Mouse (Mus musculus) midbrain, postnatal 0 days (tissue): ENCODE measurements around the gene Kcna2. TPM values are rescaled to one million over a fixed set of nuclear protein-coding genes. Genes with fewer than 3 reads are reported as not detected.

Experiments
- ATAC-seq: fragments of 200-750 bp; cut with Nextera tagmentation; 2 replicates; pipeline ENCODE4 v1.8.0; 2017; ENCODE audit warnings: moderate number of reproducible peaks, mild to moderate bottlenecking, moderate TSS enrichment, moderate library complexity; ENCODE audit not compliant: low FRiP score
- DNase-seq: peaks from one replicate; pipeline ENCODE4 v3.0.0-alpha.2; 2015; ENCODE audit warnings: low spot score
- H3K27ac ChIP-seq: fragments of 300-500 bp; sonication (generic); 2 replicates; pipeline ENCODE4 v1.5.1; 2014; ENCODE audit warnings: low read depth, mild to moderate bottlenecking, low read length, mixed read lengths
- H3K27me3 ChIP-seq: fragments of 300-500 bp; sonication (generic); 2 replicates; pipeline ENCODE4 v1.6.1; 2014; ENCODE audit warnings: low read length, control low read depth, mixed read lengths; ENCODE audit not compliant: insufficient read depth
- H3K36me3 ChIP-seq: fragments of 300-500 bp; sonication (generic); 2 replicates; pipeline ENCODE4 v1.6.1; 2014; ENCODE audit warnings: low read length, control low read depth, mixed read lengths; ENCODE audit not compliant: insufficient read depth
- H3K4me1 ChIP-seq: fragments of 300-500 bp; sonication (generic); 2 replicates; pipeline ENCODE4 v1.6.1; 2014; ENCODE audit warnings: mild to moderate bottlenecking, control low read depth, antibody characterized with exemption, low read length, mixed read lengths; ENCODE audit not compliant: insufficient read depth
- H3K4me2 ChIP-seq: fragments of 300-500 bp; sonication (generic); 2 replicates; pipeline ENCODE4 v1.6.1; 2014; ENCODE audit warnings: low read depth, mild to moderate bottlenecking, low read length, mixed read lengths; ENCODE audit not compliant: poor library complexity, severe bottlenecking
- H3K4me3 ChIP-seq: fragments of 300-500 bp; sonication (generic); 2 replicates; pipeline ENCODE4 v1.5.1; 2014; ENCODE audit warnings: low read depth, mild to moderate bottlenecking, low read length, moderate library complexity
- H3K9ac ChIP-seq: fragments of 300-500 bp; sonication (generic); replicated peaks from 2 replicates; pipeline ENCODE4 v1.6.1; 2014; ENCODE audit warnings: mild to moderate bottlenecking, low read length, moderate library complexity, mixed read lengths; ENCODE audit not compliant: poor library complexity, severe bottlenecking
- H3K9me3 ChIP-seq: fragments of 300-500 bp; sonication (generic); 2 replicates; pipeline ENCODE4 v1.6.1; 2016; ENCODE audit warnings: low read length, control low read depth
- CTCF ChIP-seq: IDR thresholded peaks from 2 replicates; pipeline ENCODE4 v1.5.1; 2016; ENCODE audit warnings: antibody characterized with exemption, mild to moderate bottlenecking
- WGBS: fragments of 180-500 bp; shearing (Covaris S2); extraction: QIAGEN DNeasy Blood & Tissue Kit; methylation state at CpG from one replicate; pipeline ENCODE4 v1.1.7; 2014; 5-methylcytosine and 5-hydroxymethylcytosine counted together
- polyA plus RNA-seq: library from polyadenylated mRNA; unstranded; fragments of >200 nt; fragmentation: Nextera tagmentation; extraction: Ambion mirVana; gene quantifications from 2 replicates; pipeline ENCODE4 v1.2.1, GENCODE M21; 2015
- total RNA-seq: library from RNA; depleted of rRNA; stranded (reverse); fragments of >200 nt; gene quantifications from 2 replicates; pipeline ENCODE4 v1.2.3, GENCODE M21; 2014

Gene Kcna2
- total and polyA plus RNA-seq, 2 experiments from 2014 or later = 1.7 to 17.7 TPM

- Histone ChIP-seq H3K36me3 (no peaks in the 10 kb centered on the region), H3K4me3 (no peak overlapping the region)
- WGBS = 77% methylated on average over 6 of the region's 6 CpGs
These were observed 33.7 kb upstream of the Kcna2 start for GRCm38 (mm10) chr3:107067245-107067644.

GRCm38 (mm10) chr3:107073863-107074262 lies 27.1 kb upstream of the Kcna2 start:
- WGBS = 75% methylated on average over 2 of the region's 2 CpGs
- DNase-seq = no peak
- no peaks in the 10 kb centered on the region for H3K9me3 ChIP-seq
- no peaks in the 10 kb centered on the region for H3K4me1 ChIP-seq
- ATAC-seq = no peak
- H3K27me3 ChIP-seq = no peaks in the 10 kb centered on the region
- H3K9ac ChIP-seq = no peak overlapping the region
- no peak overlapping the region for H3K4me2 ChIP-seq
- no peak for TF ChIP-seq CTCF
- H3K27ac ChIP-seq = no peak overlapping the region
- H3K4me3 ChIP-seq = no peak overlapping the region
- H3K36me3 ChIP-seq = no peaks in the 10 kb centered on the region

More at GRCm38 (mm10) chr3:107067245-107067644, 33.7 kb upstream of the Kcna2 start:
- peak overlapping the region; percentile 82; the same call in 1 of the 2 replicates for H3K27ac ChIP-seq
- DNase-seq = no peak
- H3K27me3 ChIP-seq = no peaks in the 10 kb centered on the region
- H3K9me3 ChIP-seq = no peaks in the 10 kb centered on the region
- no peak overlapping the region for H3K4me2 ChIP-seq
- peaks cover 10% of the 10 kb centered on the region; the same call in 1 of the 2 replicates for H3K4me1 ChIP-seq
- no peak overlapping the region for H3K9ac ChIP-seq
- TF ChIP-seq CTCF = no peak
- no peak for ATAC-seq

GRCm38 (mm10) chr3:107075705-107076104 lies 25.2 kb upstream of the Kcna2 start:
- no peak overlapping the region for H3K4me3 ChIP-seq
- H3K9me3 ChIP-seq = no peaks in the 10 kb centered on the region
- no peak for TF ChIP-seq CTCF
- no peaks in the 10 kb centered on the region for H3K27me3 ChIP-seq
- DNase-seq (no peak), ATAC-seq (no peak)
- H3K4me2 ChIP-seq = no peak overlapping the region
- no peaks in the 10 kb centered on the region for H3K36me3 ChIP-seq
- no peak overlapping the region for H3K9ac ChIP-seq
- no peaks in the 10 kb centered on the region for H3K4me1 ChIP-seq
- H3K27ac ChIP-seq = no peak overlapping the region
- 92% methylated on average over 1 of the region's 1 CpGs for WGBS

GRCm38 (mm10) chr3:107076658-107077057 lies 24.3 kb upstream of the Kcna2 start:
- DNase-seq (no peak), ATAC-seq (no peak)
- no peak for TF ChIP-seq CTCF
- Histone ChIP-seq H3K4me3 (no peak overlapping the region), H3K27me3 (no peaks in the 10 kb centered on the region), H3K4me1 (no peaks in the 10 kb centered on the region), H3K9me3 (no peaks in the 10 kb centered on the region), H3K9ac (no peak overlapping the region), H3K36me3 (no peaks in the 10 kb centered on the region), H3K4me2 (no peak overlapping the region), H3K27ac (no peak overlapping the region)
- 92% methylated on average over 3 of the region's 3 CpGs for WGBS

- Histone ChIP-seq H3K36me3 (no peaks in the 10 kb centered on the region), H3K4me3 (no peak overlapping the region), H3K4me1 (no peaks in the 10 kb centered on the region), H3K27me3 (no peaks in the 10 kb centered on the region), H3K9me3 (no peaks in the 10 kb centered on the region), H3K9ac (no peak overlapping the region), H3K27ac (no peak overlapping the region), H3K4me2 (no peak overlapping the region)
- ATAC-seq = no peak
- 83% methylated on average over 2 of the region's 2 CpGs for WGBS
- TF ChIP-seq CTCF = no peak
- DNase-seq = no peak
These were observed 23.8 kb upstream of the Kcna2 start for GRCm38 (mm10) chr3:107077101-107077500.

GRCm38 (mm10) chr3:107080803-107081202 lies 20.1 kb upstream of the Kcna2 start:
- Histone ChIP-seq H3K9ac (no peak overlapping the region), H3K9me3 (no peaks in the 10 kb centered on the region), H3K4me1 (no peaks in the 10 kb centered on the region), H3K4me2 (no peak overlapping the region), H3K36me3 (no peaks in the 10 kb centered on the region), H3K27me3 (no peaks in the 10 kb centered on the region), H3K4me3 (no peak overlapping the region), H3K27ac (no peak overlapping the region)
- no peak for ATAC-seq
- no peak for DNase-seq
- TF ChIP-seq CTCF = no peak
- 77% methylated on average over 3 of the region's 3 CpGs for WGBS
